Mouse (Mus musculus): ENCODE data around the gene Gys1. TPM values are rescaled to one million over a fixed set of nuclear protein-coding genes. Genes with fewer than 3 reads are reported as not detected.

The Gys1 gene
- 12.8 and 17.7 TPM in 2 replicates for polyA plus RNA-seq (2012; rRNA removed; ENCODE audit: low replicate concordance)

GRCm38 (mm10) chr7:45434203-45435015, at the start of gene Gys1:
Gene Gys1 (plus strand): TSS chr7:45434844.

GRCm38 (mm10) chr7:45395578-45396336, 38.9 kb upstream of the Gys1 start, which contains the start of gene Snrnp70:
Gene Snrnp70 (minus strand): TSS chr7:45395742.

GRCm38 (mm10) chr7:45405091-45406075, 29.3 kb upstream of the Gys1 start, which contains the start of gene Kcna7:
Gene Kcna7 (plus strand): TSS chr7:45405653.

GRCm38 (mm10) chr7:45413113-45413863, 21.4 kb upstream of the Gys1 start, which contains the start of gene Ntf5:
Gene Ntf5 (plus strand): TSS chr7:45413695.

GRCm38 (mm10) chr7:45420615-45420919, 14.1 kb upstream of the Gys1 start, which contains the start of gene Lhb:
Gene Lhb (plus strand): TSS chr7:45420820.

GRCm38 (mm10) chr7:45437521-45438276, 3.1 kb downstream of the Gys1 start, which contains the start of gene Ruvbl2:
Gene Ruvbl2 (minus strand): TSS chr7:45438096.

GRCm38 (mm10) chr7:45459564-45460140, 25.0 kb downstream of the Gys1 start, which contains the start of gene Ftl1:
Gene Ftl1 (minus strand): TSS chr7:45459884.

GRCm38 (mm10) chr7:45466283-45467089, 31.8 kb downstream of the Gys1 start, which contains the start of gene Bax:
Gene Bax (minus strand): TSS chr7:45466898.

GRCm38 (mm10) chr7:45481374-45481927, 46.8 kb downstream of the Gys1 start, which contains the start of gene Tulp2:
Gene Tulp2 (plus strand): TSS chr7:45481877.

GRCm38 (mm10) chr7:45486761-45487415, 52.2 kb downstream of the Gys1 start, which contains the start of gene Gm45808:
Gene Gm45808 (minus strand): TSS chr7:45486811.

GRCm38 (mm10) chr7:45488293-45489204, 53.9 kb downstream of the Gys1 start, which contains the start of gene Dhdh:
Gene Dhdh (minus strand): TSS chr7:45488805.

Other genes with a start within 250 kb of the Gys1 start
- gene Ccdc155, start 230.0 kb upstream of the Gys1 start, polyA plus RNA-seq (2012; rRNA removed; ENCODE audit: low replicate concordance) = 0.04 TPM in 1 of 2 replicates, not detected in the other
- gene Dkkl1, start 222.7 kb upstream of the Gys1 start, polyA plus RNA-seq (2012; rRNA removed; ENCODE audit: low replicate concordance) = 0.11 and 1.4 TPM in 2 replicates
- 7.2 and 14.7 TPM in 2 replicates for gene Tead2, start 219.1 kb upstream of the Gys1 start, polyA plus RNA-seq (2012; rRNA removed; ENCODE audit: low replicate concordance)
- 12.2 and 41.2 TPM in 2 replicates for gene Cd37, start 195.7 kb upstream of the Gys1 start, polyA plus RNA-seq (2012; rRNA removed; ENCODE audit: low replicate concordance)
- not detected in 2 replicates for gene Slc6a16, start 193.8 kb upstream of the Gys1 start, polyA plus RNA-seq (2012; rRNA removed; ENCODE audit: low replicate concordance)
- 0.13 TPM in 1 of 2 replicates, not detected in the other for gene Slc6a21, start 157.3 kb upstream of the Gys1 start, polyA plus RNA-seq (2012; rRNA removed; ENCODE audit: low replicate concordance)
- gene Trpm4, start 101.1 kb upstream of the Gys1 start, polyA plus RNA-seq (2012; rRNA removed; ENCODE audit: low replicate concordance) = 125 and 254 TPM in 2 replicates
- 0.09 and 0.55 TPM in 2 replicates for gene Hrc, start 99.6 kb upstream of the Gys1 start, polyA plus RNA-seq (2012; rRNA removed; ENCODE audit: low replicate concordance)
- gene Ppfia3, start 67.8 kb upstream of the Gys1 start, polyA plus RNA-seq (2012; rRNA removed; ENCODE audit: low replicate concordance) = 34.3 and 84.9 TPM in 2 replicates
- gene Lin7b, start 64.3 kb upstream of the Gys1 start, polyA plus RNA-seq (2012; rRNA removed; ENCODE audit: low replicate concordance) = 2.5 and 6.3 TPM in 2 replicates
- gene Snrnp70, start 39.1 kb upstream of the Gys1 start, polyA plus RNA-seq (2012; rRNA removed; ENCODE audit: low replicate concordance) = 112 and 146 TPM in 2 replicates
- gene Kcna7, start 29.2 kb upstream of the Gys1 start, polyA plus RNA-seq (2012; rRNA removed; ENCODE audit: low replicate concordance) = 0.05 TPM in 2 replicates
- gene Ntf5, start 21.1 kb upstream of the Gys1 start, polyA plus RNA-seq (2012; rRNA removed; ENCODE audit: low replicate concordance) = 0.05 and 0.39 TPM in 2 replicates
- 0.26 TPM in 1 of 2 replicates, not detected in the other for gene Lhb, start 14.0 kb upstream of the Gys1 start, polyA plus RNA-seq (2012; rRNA removed; ENCODE audit: low replicate concordance)
- 41.3 and 64.9 TPM in 2 replicates for gene Ruvbl2, start 3.3 kb downstream of the Gys1 start, polyA plus RNA-seq (2012; rRNA removed; ENCODE audit: low replicate concordance)
- 4,626 and 7,473 TPM in 2 replicates for gene Ftl1, start 25.0 kb downstream of the Gys1 start, polyA plus RNA-seq (2012; rRNA removed; ENCODE audit: low replicate concordance)
- 99.5 and 120 TPM in 2 replicates for gene Bax, start 32.1 kb downstream of the Gys1 start, polyA plus RNA-seq (2012; rRNA removed; ENCODE audit: low replicate concordance)
- 0.18 TPM in 1 of 2 replicates, not detected in the other for gene Tulp2, start 47.0 kb downstream of the Gys1 start, polyA plus RNA-seq (2012; rRNA removed; ENCODE audit: low replicate concordance)
- gene Gm45808, start 52.0 kb downstream of the Gys1 start, polyA plus RNA-seq (2012; rRNA removed; ENCODE audit: low replicate concordance) = not detected in 2 replicates
- gene Dhdh, start 54.0 kb downstream of the Gys1 start, polyA plus RNA-seq (2012; rRNA removed; ENCODE audit: low replicate concordance) = 0.32 and 0.59 TPM in 2 replicates
- 567 and 598 TPM in 2 replicates for gene Nucb1, start 75.6 kb downstream of the Gys1 start, polyA plus RNA-seq (2012; rRNA removed; ENCODE audit: low replicate concordance)
- gene Ppp1r15a, start 91.4 kb downstream of the Gys1 start, polyA plus RNA-seq (2012; rRNA removed; ENCODE audit: low replicate concordance) = 18.7 and 21.9 TPM in 2 replicates
- gene Plekha4, start 91.5 kb downstream of the Gys1 start, polyA plus RNA-seq (2012; rRNA removed; ENCODE audit: low replicate concordance) = 3.7 and 6.0 TPM in 2 replicates
- gene Hsd17b14, start 120.0 kb downstream of the Gys1 start, polyA plus RNA-seq (2012; rRNA removed; ENCODE audit: low replicate concordance) = 0.63 and 0.78 TPM in 2 replicates
- 31.0 and 41.9 TPM in 2 replicates for gene Bcat2, start 135.3 kb downstream of the Gys1 start, polyA plus RNA-seq (2012; rRNA removed; ENCODE audit: low replicate concordance)
- 2.2 TPM in 1 of 2 replicates, not detected in the other for gene Fgf21, start 180.6 kb downstream of the Gys1 start, polyA plus RNA-seq (2012; rRNA removed; ENCODE audit: low replicate concordance)
- 0.47 and 1.1 TPM in 2 replicates for gene Fut1, start 182.4 kb downstream of the Gys1 start, polyA plus RNA-seq (2012; rRNA removed; ENCODE audit: low replicate concordance)
- 0.25 and 0.43 TPM in 2 replicates for gene Izumo1, start 187.0 kb downstream of the Gys1 start, polyA plus RNA-seq (2012; rRNA removed; ENCODE audit: low replicate concordance)
- 8.4 and 11.8 TPM in 2 replicates for gene Rasip1, start 192.6 kb downstream of the Gys1 start, polyA plus RNA-seq (2012; rRNA removed; ENCODE audit: low replicate concordance)
- gene Mamstr, start 205.1 kb downstream of the Gys1 start, polyA plus RNA-seq (2012; rRNA removed; ENCODE audit: low replicate concordance) = 1.1 and 2.0 TPM in 2 replicates
- gene Fut2, start 231.6 kb downstream of the Gys1 start, polyA plus RNA-seq (2012; rRNA removed; ENCODE audit: low replicate concordance) = 0.25 and 20.6 TPM in 2 replicates
- gene Ntn5, start 249.2 kb downstream of the Gys1 start, polyA plus RNA-seq (2012; rRNA removed; ENCODE audit: low replicate concordance) = 0.15 and 0.25 TPM in 2 replicates

Measured in duodenum, adult 2 months (tissue).